Mouse (Mus musculus) forebrain, postnatal 0 days (tissue): Measurements from ENCODE around the gene Mmrn1. TPM values are rescaled to one million over a fixed set of nuclear protein-coding genes. Genes with fewer than 3 reads are reported as not detected.
"Not testable (repeated sequence)": the region's sequence is repeated elsewhere in the genome, so short reads cannot be mapped to it uniquely, and the experiment has no call there.

ENCODE experiments used
- ATAC-seq: fragments of 200-750 bp; cut with Nextera tagmentation; 2 replicates; pipeline ENCODE4 v1.8.0; 2017; ENCODE audit warnings: mild to moderate bottlenecking, moderate library complexity
- DNase-seq: peaks from one replicate; pipeline ENCODE4 v3.0.0-alpha.2; 2015
- H3K27ac ChIP-seq: fragments of 300-500 bp; sonication (generic); 2 replicates; pipeline ENCODE4 v1.5.1; 2014; ENCODE audit warnings: low read depth, mild to moderate bottlenecking, antibody characterized with exemption, low read length, moderate library complexity, mixed read lengths
- H3K27me3 ChIP-seq: fragments of 300-500 bp; sonication (generic); 2 replicates; pipeline ENCODE4 v1.6.1; 2014; ENCODE audit warnings: mild to moderate bottlenecking, low read length, mixed read lengths; ENCODE audit not compliant: insufficient read depth
- H3K36me3 ChIP-seq: fragments of 300-500 bp; sonication (generic); 2 replicates; pipeline ENCODE4 v1.6.1; 2014; ENCODE audit warnings: mild to moderate bottlenecking, moderate library complexity; ENCODE audit not compliant: insufficient read depth
- H3K4me1 ChIP-seq: fragments of 300-500 bp; sonication (generic); 2 replicates; pipeline ENCODE4 v1.6.1; 2014; ENCODE audit warnings: antibody characterized with exemption; ENCODE audit not compliant: insufficient read depth
- H3K4me2 ChIP-seq: fragments of 300-500 bp; sonication (generic); 2 replicates; pipeline ENCODE4 v1.6.1; 2014; ENCODE audit warnings: low read depth, mild to moderate bottlenecking, moderate library complexity
- H3K4me3 ChIP-seq: fragments of 300-500 bp; sonication (generic); 2 replicates; pipeline ENCODE4 v1.5.1; 2014; ENCODE audit warnings: low read depth, low read length, mixed read lengths
- H3K9ac ChIP-seq: fragments of 300-500 bp; sonication (generic); 2 replicates; pipeline ENCODE4 v1.6.1; 2014; ENCODE audit warnings: mild to moderate bottlenecking
- H3K9me3 ChIP-seq: fragments of 300-500 bp; sonication (generic); 2 replicates; pipeline ENCODE4 v1.6.1; 2016; ENCODE audit warnings: low read length
- CTCF ChIP-seq: sonication (generic); IDR thresholded peaks from 2 replicates; pipeline ENCODE4 v1.5.1; 2016; ENCODE audit warnings: antibody characterized with exemption, control low read depth, low read depth
- WGBS: fragments of 180-500 bp; shearing (Covaris S2); extraction: QIAGEN DNeasy Blood & Tissue Kit; methylation state at CpG from one replicate; pipeline ENCODE4 v1.1.7; 2014; 5-methylcytosine and 5-hydroxymethylcytosine counted together
- polyA plus RNA-seq: library from polyadenylated mRNA; unstranded; fragments of >200 nt; fragmentation: Nextera tagmentation; extraction: Ambion mirVana; gene quantifications from 2 replicates; pipeline ENCODE4 v1.2.1, GENCODE M21; 2015
- total RNA-seq: library from RNA; depleted of rRNA; stranded (reverse); fragments of >200 nt; gene quantifications from 2 replicates; pipeline ENCODE4 v1.2.3, GENCODE M21; 2014; rRNA removed

Mmrn1 gene
- total RNA-seq = 2.1 and 2.2 TPM in 2 replicates
- 1.0 and 1.6 TPM in 2 replicates for polyA plus RNA-seq

DNA sequence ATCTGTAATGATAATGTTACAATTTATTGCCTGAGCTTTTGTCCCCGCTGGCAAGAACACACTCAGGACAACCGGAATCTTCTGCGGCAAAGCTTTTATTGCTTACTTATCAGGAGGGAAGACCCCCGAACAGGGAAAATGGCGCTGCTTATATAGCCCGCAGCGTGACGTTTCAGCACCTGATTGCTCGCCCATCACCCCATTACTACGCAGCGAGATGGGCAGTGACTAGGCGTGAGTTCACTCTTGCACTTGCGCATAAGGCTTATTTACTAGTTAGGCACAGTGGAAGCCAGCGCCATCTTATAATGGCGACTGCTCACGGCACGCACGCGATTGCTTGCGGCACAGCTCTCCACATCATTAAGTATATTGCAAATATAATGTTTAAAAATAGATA, at the start of gene Mmrn1:
Gene Mmrn1 (plus strand): TSS at position 301 of the 400 bp plus-strand sequence.
- not testable (repeated sequence) for H3K4me3 ChIP-seq

DNA sequence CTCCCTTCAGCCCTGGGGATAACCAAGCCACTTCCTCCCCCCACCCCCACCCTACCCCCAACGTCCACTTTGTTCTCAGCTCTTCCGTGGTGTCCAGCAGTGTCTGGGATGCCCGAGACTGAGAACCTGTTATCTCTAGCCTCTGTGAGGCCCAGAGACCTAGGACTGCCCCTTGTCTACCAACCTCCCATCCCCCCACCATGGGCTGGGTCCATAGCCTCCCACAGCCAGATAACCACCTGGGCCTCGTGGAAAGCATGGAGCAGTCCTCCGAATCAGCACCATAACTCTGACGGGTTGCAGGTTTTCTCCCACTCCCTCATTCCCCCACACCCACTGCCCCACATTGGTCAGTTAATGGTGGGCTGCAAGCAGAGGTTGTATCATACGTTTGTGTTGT, 44.4 kb upstream of the Mmrn1 start:
- Histone ChIP-seq H3K27me3 (no peaks in the 10 kb centered on the region), H3K27ac (no peak overlapping the region), H3K9ac (no peak overlapping the region), H3K4me1 (no peaks in the 10 kb centered on the region), H3K9me3 (no peaks in the 10 kb centered on the region), H3K36me3 (no peaks in the 10 kb centered on the region), H3K4me3 (no peak overlapping the region), H3K4me2 (no peak overlapping the region)
- no peak for TF ChIP-seq CTCF
- ATAC-seq (no peak), DNase-seq (no peak)
- 92% methylated on average over 7 of the region's 7 CpGs for WGBS

More for the DNA sequence above, at the start of gene Mmrn1:
- H3K4me1 ChIP-seq, H3K36me3 ChIP-seq, H3K27ac ChIP-seq, H3K27me3 ChIP-seq, ATAC-seq, H3K9ac ChIP-seq, DNase-seq, H3K4me2 ChIP-seq, H3K9me3 ChIP-seq: not testable (repeated sequence)
- 98% methylated on average over 20 of the region's 20 CpGs for WGBS

DNA sequence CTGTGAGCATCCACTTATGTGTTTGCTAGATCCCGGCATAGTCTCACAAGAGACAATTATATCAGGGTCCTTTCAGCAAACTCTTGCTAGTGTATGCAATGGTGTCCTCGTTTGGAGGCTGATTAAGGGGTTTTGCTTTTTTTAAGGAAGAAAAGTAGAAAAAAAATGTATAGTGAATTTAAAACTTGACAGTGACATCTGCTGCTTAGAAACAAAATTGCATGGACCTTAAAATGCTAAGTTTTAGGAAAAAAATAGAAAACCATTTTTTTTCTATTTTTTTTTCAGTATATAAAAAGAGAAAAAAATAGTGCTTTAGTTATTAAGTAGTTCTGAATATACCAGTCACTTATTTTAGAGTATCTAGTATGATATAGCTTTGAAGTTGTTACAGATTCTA, 43.2 kb upstream of the Mmrn1 start:
- no peak overlapping the region for H3K4me3 ChIP-seq
- ATAC-seq (no peak), DNase-seq (peak; percentile 10)

DNA sequence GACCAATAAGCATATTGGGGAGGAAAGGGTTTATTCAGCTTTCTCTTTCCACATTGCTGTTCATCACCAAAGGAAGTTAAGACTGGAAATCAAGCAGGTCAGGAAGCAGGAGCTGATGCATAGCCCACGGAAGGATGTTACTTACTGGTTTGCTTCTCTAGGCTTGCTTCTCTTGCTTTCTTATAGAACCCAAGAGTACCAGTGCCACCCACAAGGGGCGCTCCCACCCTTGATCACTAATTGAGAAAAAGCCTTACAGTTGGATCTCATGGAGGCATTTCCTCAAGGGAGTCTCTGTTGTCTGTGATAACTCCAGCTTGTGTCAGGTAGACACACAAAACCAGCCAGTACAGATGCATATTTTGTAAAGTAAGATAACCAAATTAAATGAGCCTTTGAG, 17.5 kb upstream of the Mmrn1 start:
- Histone ChIP-seq H3K9me3 (no peaks in the 10 kb centered on the region), H3K4me2 (no peak overlapping the region), H3K4me3 (no peak overlapping the region), H3K27me3 (no peaks in the 10 kb centered on the region), H3K4me1 (no peaks in the 10 kb centered on the region), H3K9ac (no peak overlapping the region), H3K27ac (no peak overlapping the region), H3K36me3 (no peaks in the 10 kb centered on the region)
- DNase-seq = no peak
- no peak for ATAC-seq
- no peak for TF ChIP-seq CTCF
- 86% methylated on average over 2 of the region's 2 CpGs for WGBS

More for the DNA sequence above, 43.2 kb upstream of the Mmrn1 start:
- peak; percentile 30; the same call in 1 of the 2 replicates for TF ChIP-seq CTCF
- no peak overlapping the region for H3K9ac ChIP-seq
- 38% methylated on average over 2 of the region's 2 CpGs for WGBS
- no peak overlapping the region for H3K27ac ChIP-seq
- no peaks in the 10 kb centered on the region for H3K27me3 ChIP-seq
- H3K9me3 ChIP-seq = no peaks in the 10 kb centered on the region
- H3K4me1 ChIP-seq = no peaks in the 10 kb centered on the region
- no peak overlapping the region for H3K4me2 ChIP-seq
- H3K36me3 ChIP-seq = no peaks in the 10 kb centered on the region

DNA sequence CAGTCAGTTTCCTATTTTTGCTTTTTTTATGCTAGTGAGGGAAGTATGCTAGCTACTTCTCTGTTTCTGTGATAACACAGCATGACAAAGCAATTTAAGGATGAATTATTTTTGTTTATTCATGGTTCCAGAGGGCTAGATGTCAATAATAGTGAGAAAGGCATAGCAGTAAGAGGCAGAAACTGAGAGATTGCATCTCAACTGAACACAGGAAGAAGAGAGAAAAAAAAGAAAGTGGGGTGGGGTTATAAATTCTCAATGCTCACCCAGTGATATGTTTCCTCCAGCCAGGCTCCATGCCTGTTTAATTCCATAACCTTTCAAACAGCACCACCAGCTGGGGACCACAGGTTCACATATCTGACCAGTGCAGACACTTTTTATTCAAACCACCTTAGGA, 6.6 kb downstream of the Mmrn1 start:
- no peaks in the 10 kb centered on the region for H3K4me1 ChIP-seq
- H3K36me3 ChIP-seq = no peaks in the 10 kb centered on the region
- no peak overlapping the region for H3K4me3 ChIP-seq
- no peak overlapping the region for H3K4me2 ChIP-seq
- TF ChIP-seq CTCF = peak; percentile 51
- ATAC-seq (no peak; the same call in 1 of the 2 replicates), DNase-seq (peak; percentile 29)
- no peaks in the 10 kb centered on the region for H3K9me3 ChIP-seq
- no peak overlapping the region for H3K27ac ChIP-seq
- H3K9ac ChIP-seq = no peak overlapping the region
- H3K27me3 ChIP-seq = no peaks in the 10 kb centered on the region

DNA sequence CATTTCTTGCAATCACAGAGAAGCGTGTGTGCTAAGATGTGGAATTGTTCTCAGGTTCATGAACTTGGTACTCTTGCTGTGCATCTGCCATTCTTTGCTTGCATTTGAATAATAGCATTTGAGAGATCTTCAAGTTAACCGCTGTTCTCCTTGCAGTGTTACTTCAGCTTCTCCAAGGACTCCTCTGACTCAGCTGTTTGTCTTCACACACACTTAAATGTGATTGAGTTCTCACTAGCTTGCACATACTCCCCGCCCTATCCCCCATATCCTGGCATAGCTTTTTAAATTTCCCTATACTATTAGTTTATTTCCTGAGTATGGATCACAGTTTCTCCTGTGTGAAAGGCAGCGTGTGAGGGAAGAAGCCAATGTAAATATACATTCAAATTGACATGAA, 10.1 kb downstream of the Mmrn1 start:
- Histone ChIP-seq H3K9ac (no peak overlapping the region), H3K9me3 (no peaks in the 10 kb centered on the region), H3K27me3 (no peaks in the 10 kb centered on the region), H3K4me3 (no peak overlapping the region), H3K27ac (no peak overlapping the region), H3K36me3 (no peaks in the 10 kb centered on the region), H3K4me1 (no peaks in the 10 kb centered on the region), H3K4me2 (no peak overlapping the region)
- WGBS = 77% methylated on average over 4 of the region's 4 CpGs
- ATAC-seq (no peak), DNase-seq (no peak)
- no peak for TF ChIP-seq CTCF

DNA sequence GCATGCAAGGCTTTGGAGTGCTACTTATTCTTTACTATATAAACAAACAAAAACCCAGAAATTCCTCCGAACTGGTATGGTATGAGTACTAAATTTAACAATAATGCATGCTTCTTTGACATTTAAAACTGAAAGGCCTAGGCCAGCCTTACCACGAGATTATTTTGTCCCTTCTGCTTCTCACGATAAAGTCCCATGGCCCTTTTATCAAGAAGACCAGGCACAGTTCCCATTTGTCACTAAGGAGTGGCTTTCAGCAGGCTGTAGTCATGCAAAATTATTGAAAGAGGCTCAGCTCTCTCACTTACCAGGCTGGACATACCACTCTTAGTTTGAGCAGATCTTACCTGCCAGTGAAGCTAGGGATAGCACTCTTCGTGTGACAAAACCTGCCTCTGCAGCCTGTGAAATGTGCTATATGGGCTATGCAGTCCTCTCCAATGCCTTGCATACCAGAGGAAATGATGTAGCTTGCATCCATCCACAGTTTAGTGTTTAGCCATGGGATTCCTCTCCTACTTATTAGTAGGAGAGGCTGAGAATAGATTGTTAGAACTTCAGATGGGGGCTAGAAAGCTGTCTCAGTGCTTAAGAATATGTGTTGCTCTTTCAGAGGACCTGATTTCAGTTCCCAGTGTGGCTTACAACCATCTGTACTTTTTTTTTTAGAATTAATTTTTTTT, 10.8 kb downstream of the Mmrn1 start:
- H3K9me3 ChIP-seq = no peaks in the 10 kb centered on the region
- WGBS = 68% methylated on average over 4 of the region's 4 CpGs
- no peak for TF ChIP-seq CTCF
- no peaks in the 10 kb centered on the region for H3K27me3 ChIP-seq
- no peak for DNase-seq
- no peak overlapping the region for H3K9ac ChIP-seq
- no peak overlapping the region for H3K4me3 ChIP-seq
- no peak overlapping the region for H3K4me2 ChIP-seq
- no peak for ATAC-seq
- H3K36me3 ChIP-seq = no peaks in the 10 kb centered on the region
- H3K4me1 ChIP-seq = no peaks in the 10 kb centered on the region
- H3K27ac ChIP-seq = no peak overlapping the region
